Mouse (Mus musculus) lung, adult 2 months (tissue): ENCODE results near the gene Zfp512b.

Source experiments
- CTCF ChIP-seq: fragments of 200-500 bp; IDR thresholded peaks from 2 replicates; pipeline ENCODE4 v1.5.1; 2011; ENCODE audit warnings: mild to moderate bottlenecking, low read length, control low read depth; ENCODE audit not compliant: insufficient read depth
- POLR2A ChIP-seq: fragments of 200-500 bp; IDR thresholded peaks from 2 replicates; pipeline ENCODE4 v1.6.1; 2011; ENCODE audit warnings: low read depth, mild to moderate bottlenecking, control low read depth, low read length, borderline replicate concordance; ENCODE audit errors: extremely low read depth

- no peak for TF ChIP-seq CTCF
- no peak for TF ChIP-seq POLR2A
Measured at GRCm38 (mm10) chr2:181589011-181589731, 3.4 kb downstream of the Zfp512b start.
